Mouse (Mus musculus): Measurements from ENCODE around the gene Clic3. TPM values are rescaled to one million over a fixed set of nuclear protein-coding genes. Genes with fewer than 3 reads are reported as not detected.

Gene Clic3
- polyA plus RNA-seq, 1 experiment from 2014 or later = 1.5 TPM

GRCm38 (mm10) chr2:25472550-25472949, 15.9 kb downstream of the Clic3 start:
- Histone ChIP-seq H3K27ac (ENCODE audit: low read depth, low read length) (no peak overlapping the region), H3K4me3 (ENCODE audit: low read depth, low read length) (no peak overlapping the region), H3K36me3 (ENCODE audit: control insufficient read depth, insufficient read depth, low read length) (no peaks in the 10 kb centered on the region), H3K27me3 (ENCODE audit: control insufficient read depth, insufficient read depth, low read length) (no peaks in the 10 kb centered on the region), H3K9me3 (ENCODE audit: control insufficient read depth, low read length) (no peaks in the 10 kb centered on the region), H3K9ac (replicated peaks; ENCODE audit: low read depth, low read length) (no peak overlapping the region), H3K4me2 (ENCODE audit: low read depth, low read length) (no peak overlapping the region), H3K4me1 (ENCODE audit: control insufficient read depth, insufficient read depth, low read length) (peaks cover 6% of the 10 kb centered on the region; the same call in 1 of the 2 replicates)
- ATAC-seq (ENCODE audit: low read depth) = no peak
- WGBS = 75% methylated on average over 2 of the region's 2 CpGs

- no peak overlapping the region for H3K27ac ChIP-seq (ENCODE audit: low read depth, low read length)
- 91% methylated on average over 8 of the region's 8 CpGs for WGBS
- no peak for ATAC-seq (ENCODE audit: low read depth)
Observed at GRCm38 (mm10) chr2:25477541-25477940, 20.9 kb downstream of the Clic3 start.

GRCm38 (mm10) chr2:25477967-25478675, 21.5 kb downstream of the Clic3 start:
- Histone ChIP-seq H3K4me2 (ENCODE audit: low read depth, low read length) (no peak overlapping the region), H3K36me3 (ENCODE audit: control insufficient read depth, insufficient read depth, low read length) (no peaks in the 10 kb centered on the region), H3K27me3 (ENCODE audit: control insufficient read depth, insufficient read depth, low read length) (no peaks in the 10 kb centered on the region), H3K4me3 (ENCODE audit: low read depth, low read length) (no peak overlapping the region), H3K9me3 (ENCODE audit: control insufficient read depth, low read length) (no peaks in the 10 kb centered on the region), H3K27ac (ENCODE audit: low read depth, low read length) (no peak overlapping the region), H3K4me1 (ENCODE audit: control insufficient read depth, insufficient read depth, low read length) (no peaks in the 10 kb centered on the region), H3K9ac (replicated peaks; ENCODE audit: low read depth, low read length) (no peak overlapping the region)
- 94% methylated on average over 3 of the region's 3 CpGs for WGBS
- no peak for ATAC-seq (ENCODE audit: low read depth)

More at GRCm38 (mm10) chr2:25477541-25477940, 20.9 kb downstream of the Clic3 start:
- H3K36me3 ChIP-seq (ENCODE audit: control insufficient read depth, insufficient read depth, low read length) = no peaks in the 10 kb centered on the region
- H3K4me3 ChIP-seq (ENCODE audit: low read depth, low read length) = no peak overlapping the region
- H3K9ac ChIP-seq (replicated peaks; ENCODE audit: low read depth, low read length) = no peak overlapping the region
- H3K4me2 ChIP-seq (ENCODE audit: low read depth, low read length) = no peak overlapping the region
- H3K9me3 ChIP-seq (ENCODE audit: control insufficient read depth, low read length) = no peaks in the 10 kb centered on the region
- no peaks in the 10 kb centered on the region for H3K4me1 ChIP-seq (ENCODE audit: control insufficient read depth, insufficient read depth, low read length)
- no peaks in the 10 kb centered on the region for H3K27me3 ChIP-seq (ENCODE audit: control insufficient read depth, insufficient read depth, low read length)

- Histone ChIP-seq H3K4me1 (ENCODE audit: control insufficient read depth, insufficient read depth, low read length) (no peaks in the 10 kb centered on the region), H3K36me3 (ENCODE audit: control insufficient read depth, insufficient read depth, low read length) (no peaks in the 10 kb centered on the region), H3K4me3 (ENCODE audit: low read depth, low read length) (no peak overlapping the region), H3K27ac (ENCODE audit: low read depth, low read length) (no peak overlapping the region), H3K4me2 (ENCODE audit: low read depth, low read length) (no peak overlapping the region), H3K27me3 (ENCODE audit: control insufficient read depth, insufficient read depth, low read length) (no peaks in the 10 kb centered on the region), H3K9me3 (ENCODE audit: control insufficient read depth, low read length) (no peaks in the 10 kb centered on the region), H3K9ac (replicated peaks; ENCODE audit: low read depth, low read length) (no peak overlapping the region)
- WGBS = 68% methylated on average over 10 of the region's 10 CpGs
- ATAC-seq (ENCODE audit: low read depth) = no peak
Observed at GRCm38 (mm10) chr2:25479551-25480311, 23.1 kb downstream of the Clic3 start.

- no peaks in the 10 kb centered on the region for H3K27me3 ChIP-seq (ENCODE audit: control insufficient read depth, insufficient read depth, low read length)
- no peak overlapping the region for H3K9ac ChIP-seq (replicated peaks; ENCODE audit: low read depth, low read length)
- no peak overlapping the region for H3K4me2 ChIP-seq (ENCODE audit: low read depth, low read length)
- no peaks in the 10 kb centered on the region for H3K9me3 ChIP-seq (ENCODE audit: control insufficient read depth, low read length)
- no peaks in the 10 kb centered on the region for H3K36me3 ChIP-seq (ENCODE audit: control insufficient read depth, insufficient read depth, low read length)
- H3K4me1 ChIP-seq (ENCODE audit: control insufficient read depth, insufficient read depth, low read length) = no peaks in the 10 kb centered on the region
- WGBS = 93% methylated on average over 1 of the region's 1 CpGs
- no peak overlapping the region for H3K27ac ChIP-seq (ENCODE audit: low read depth, low read length)
- H3K4me3 ChIP-seq (ENCODE audit: low read depth, low read length) = no peak overlapping the region
- no peak for ATAC-seq (ENCODE audit: low read depth)
Observed at GRCm38 (mm10) chr2:25480541-25480940, 23.9 kb downstream of the Clic3 start.

GRCm38 (mm10) chr2:25482969-25483368, 26.3 kb downstream of the Clic3 start:
- 31% methylated on average over 7 of the region's 7 CpGs for WGBS
- no peaks in the 10 kb centered on the region for H3K27me3 ChIP-seq (ENCODE audit: control insufficient read depth, insufficient read depth, low read length)
- no peaks in the 10 kb centered on the region for H3K36me3 ChIP-seq (ENCODE audit: control insufficient read depth, insufficient read depth, low read length)
- H3K9ac ChIP-seq (replicated peaks; ENCODE audit: low read depth, low read length) = no peak overlapping the region
- H3K9me3 ChIP-seq (ENCODE audit: control insufficient read depth, low read length) = no peaks in the 10 kb centered on the region
- no peak overlapping the region for H3K4me3 ChIP-seq (ENCODE audit: low read depth, low read length)
- H3K27ac ChIP-seq (ENCODE audit: low read depth, low read length) = no peak overlapping the region
- ATAC-seq (ENCODE audit: low read depth) = no peak
- H3K4me2 ChIP-seq (ENCODE audit: low read depth, low read length) = no peak overlapping the region
- no peaks in the 10 kb centered on the region for H3K4me1 ChIP-seq (ENCODE audit: control insufficient read depth, insufficient read depth, low read length)

- Histone ChIP-seq H3K36me3 (ENCODE audit: control insufficient read depth, insufficient read depth, low read length) (no peaks in the 10 kb centered on the region), H3K9me3 (ENCODE audit: control insufficient read depth, low read length) (no peaks in the 10 kb centered on the region), H3K4me2 (ENCODE audit: low read depth, low read length) (no peak overlapping the region), H3K4me3 (ENCODE audit: low read depth, low read length) (no peak overlapping the region), H3K9ac (replicated peaks; ENCODE audit: low read depth, low read length) (no peak overlapping the region), H3K27ac (ENCODE audit: low read depth, low read length) (no peak overlapping the region), H3K4me1 (ENCODE audit: control insufficient read depth, insufficient read depth, low read length) (no peaks in the 10 kb centered on the region), H3K27me3 (ENCODE audit: control insufficient read depth, insufficient read depth, low read length) (no peaks in the 10 kb centered on the region)
- ATAC-seq (ENCODE audit: low read depth) = no peak
- 70% methylated on average over 11 of the region's 11 CpGs for WGBS
Observed at GRCm38 (mm10) chr2:25484901-25485647, 28.4 kb downstream of the Clic3 start.

GRCm38 (mm10) chr2:25487965-25488670, 31.5 kb downstream of the Clic3 start:
- no peak overlapping the region for H3K9ac ChIP-seq (replicated peaks; ENCODE audit: low read depth, low read length)
- WGBS = 72% methylated on average over 6 of the region's 6 CpGs
- H3K27me3 ChIP-seq (ENCODE audit: control insufficient read depth, insufficient read depth, low read length) = no peaks in the 10 kb centered on the region
- no peaks in the 10 kb centered on the region for H3K9me3 ChIP-seq (ENCODE audit: control insufficient read depth, low read length)
- no peak overlapping the region for H3K4me3 ChIP-seq (ENCODE audit: low read depth, low read length)
- no peak for ATAC-seq (ENCODE audit: low read depth)
- H3K36me3 ChIP-seq (ENCODE audit: control insufficient read depth, insufficient read depth, low read length) = no peaks in the 10 kb centered on the region
- no peak overlapping the region for H3K4me2 ChIP-seq (ENCODE audit: low read depth, low read length)
- no peaks in the 10 kb centered on the region for H3K4me1 ChIP-seq (ENCODE audit: control insufficient read depth, insufficient read depth, low read length)
- H3K27ac ChIP-seq (ENCODE audit: low read depth, low read length) = no peak overlapping the region

Measured in neural tube, embryonic 14.5 days (tissue).